Mouse (Mus musculus) kidney, postnatal 0 days (tissue): ENCODE data around the gene Fes. TPM values are rescaled to one million over a fixed set of nuclear protein-coding genes. Genes with fewer than 3 reads are reported as not detected.

Experiments used
- ATAC-seq: fragments of 200-750 bp; cut with Nextera tagmentation; replicated peaks from 2 replicates; pipeline ENCODE4 v1.8.0; 2017; ENCODE audit warnings: low read depth, moderate number of reproducible peaks, moderate TSS enrichment, moderate library complexity; ENCODE audit not compliant: low FRiP score
- DNase-seq: peaks from one replicate; pipeline ENCODE4 v3.0.0-alpha.2; 2016; ENCODE audit warnings: low spot score
- H3K27ac ChIP-seq: fragments of 300-500 bp; sonication (generic); 2 replicates; pipeline ENCODE4 v1.5.1; 2014; ENCODE audit warnings: mild to moderate bottlenecking
- H3K27me3 ChIP-seq: fragments of 300-500 bp; sonication (generic); 2 replicates; pipeline ENCODE4 v1.6.1; 2014; ENCODE audit warnings: low read length, mixed read lengths; ENCODE audit not compliant: insufficient read depth
- H3K36me3 ChIP-seq: fragments of 300-500 bp; sonication (generic); 2 replicates; pipeline ENCODE4 v1.6.1; 2014; ENCODE audit warnings: low read length, mixed read lengths; ENCODE audit not compliant: insufficient read depth
- H3K4me1 ChIP-seq: fragments of 300-500 bp; sonication (generic); replicated peaks from 2 replicates; pipeline ENCODE4 v1.6.1; 2014; ENCODE audit warnings: antibody characterized with exemption, low read length, mixed read lengths; ENCODE audit not compliant: insufficient read depth
- H3K4me2 ChIP-seq: fragments of 300-500 bp; sonication (generic); 2 replicates; pipeline ENCODE4 v1.6.1; 2014; ENCODE audit warnings: mild to moderate bottlenecking, low read length, moderate library complexity, mixed read lengths
- H3K4me3 ChIP-seq: fragments of 300-500 bp; sonication (generic); replicated peaks from 2 replicates; pipeline ENCODE4 v1.5.1; 2014; ENCODE audit warnings: low read depth, low read length
- H3K9ac ChIP-seq: fragments of 300-500 bp; sonication (generic); 2 replicates; pipeline ENCODE4 v1.6.1; 2014; ENCODE audit warnings: low read depth, low read length
- H3K9me3 ChIP-seq: fragments of 300-500 bp; sonication (generic); replicated peaks from 2 replicates; pipeline ENCODE4 v1.6.1; 2016; ENCODE audit warnings: low read length, inconsistent platforms, mixed read lengths
- CTCF ChIP-seq: IDR thresholded peaks from 2 replicates; pipeline ENCODE4 v1.5.1; 2016; ENCODE audit warnings: antibody characterized with exemption, low read depth, mild to moderate bottlenecking, moderate library complexity
- WGBS: fragments of 180-500 bp; shearing (Covaris S2); extraction: QIAGEN DNeasy Blood & Tissue Kit; methylation state at CpG from one replicate; pipeline ENCODE4 v1.1.7; 2014; 5-methylcytosine and 5-hydroxymethylcytosine counted together
- polyA plus RNA-seq: library from polyadenylated mRNA; unstranded; fragments of >200 nt; fragmentation: Nextera tagmentation; extraction: Ambion mirVana; gene quantifications from 2 replicates; pipeline ENCODE4 v1.2.1, GENCODE M21; 2015

Fes gene
- polyA plus RNA-seq, result 12.4 and 12.5 TPM in 2 replicates

- peak; percentile 38 for ATAC-seq
- no peak for TF ChIP-seq CTCF
- Histone ChIP-seq H3K4me1 (peaks cover 16% of the 10 kb centered on the region; the same call in 1 of the 2 replicates), H3K9me3 (no peaks in the 10 kb centered on the region), H3K4me3 (peak within 1 kb of the TSS; percentile 26), H3K36me3 (peaks cover 39% of the 10 kb centered on the region), H3K4me2 (peak within 1 kb of the TSS; percentile 57), H3K27ac (peak within 1 kb of the TSS; percentile 70), H3K27me3 (no peaks in the 10 kb centered on the region), H3K9ac (peak within 1 kb of the TSS; percentile 50)
- 9% methylated on average over 33 of the region's 33 CpGs for WGBS
- peak; percentile 77 for DNase-seq
Measured at GRCm38 (mm10) chr7:80387633-80388543, at the start of gene Fes. Fes (minus strand) TSS chr7:80387946.

- H3K9me3 ChIP-seq, result no peaks in the 10 kb centered on the region
- H3K36me3 ChIP-seq, result no peaks in the 10 kb centered on the region
- peaks cover 8% of the 10 kb centered on the region for H3K4me1 ChIP-seq
- H3K9ac ChIP-seq, result no peak overlapping the region
- no peak overlapping the region for H3K4me2 ChIP-seq
- no peak for DNase-seq
- ATAC-seq, result no peak
- no peak overlapping the region for H3K27ac ChIP-seq
- no peak overlapping the region for H3K4me3 ChIP-seq
- TF ChIP-seq CTCF, result no peak
- no peaks in the 10 kb centered on the region for H3K27me3 ChIP-seq
- 78% methylated on average over 7 of the region's 7 CpGs for WGBS
Measured at GRCm38 (mm10) chr7:80436571-80436970, 48.8 kb upstream of the Fes start.

GRCm38 (mm10) chr7:80435594-80435993 is 47.8 kb upstream of the Fes start:
- Histone ChIP-seq H3K4me2 (no peak overlapping the region), H3K9me3 (no peaks in the 10 kb centered on the region), H3K4me3 (no peak overlapping the region), H3K9ac (no peak overlapping the region), H3K27me3 (no peaks in the 10 kb centered on the region), H3K36me3 (no peaks in the 10 kb centered on the region), H3K27ac (no peak overlapping the region), H3K4me1 (peaks cover 8% of the 10 kb centered on the region)
- ATAC-seq, result no peak
- WGBS, result 66% methylated on average over 3 of the region's 3 CpGs
- DNase-seq, result no peak
- no peak for TF ChIP-seq CTCF

- H3K27me3 ChIP-seq, result no peaks in the 10 kb centered on the region
- no peak for TF ChIP-seq CTCF
- no peak for ATAC-seq
- H3K4me2 ChIP-seq, result no peak overlapping the region
- H3K9me3 ChIP-seq, result no peaks in the 10 kb centered on the region
- H3K9ac ChIP-seq, result no peak overlapping the region
- H3K4me3 ChIP-seq, result no peak overlapping the region
- H3K36me3 ChIP-seq, result no peaks in the 10 kb centered on the region
- H3K27ac ChIP-seq, result no peak overlapping the region
- WGBS, result 65% methylated on average over 12 of the region's 12 CpGs
- no peak for DNase-seq
- H3K4me1 ChIP-seq, result no peaks in the 10 kb centered on the region
Measured at GRCm38 (mm10) chr7:80429661-80430060, 41.9 kb upstream of the Fes start.

- Histone ChIP-seq H3K9ac (no peak overlapping the region), H3K27me3 (no peaks in the 10 kb centered on the region), H3K36me3 (no peaks in the 10 kb centered on the region), H3K4me1 (no peaks in the 10 kb centered on the region), H3K9me3 (no peaks in the 10 kb centered on the region), H3K27ac (no peak overlapping the region), H3K4me2 (no peak overlapping the region), H3K4me3 (no peak overlapping the region)
- ATAC-seq (no peak), DNase-seq (no peak)
- WGBS, result 85% methylated on average over 5 of the region's 5 CpGs
- TF ChIP-seq CTCF, result no peak
Measured at GRCm38 (mm10) chr7:80427730-80428129, 40.0 kb upstream of the Fes start.

GRCm38 (mm10) chr7:80426363-80426762 is 38.6 kb upstream of the Fes start:
- Histone ChIP-seq H3K9me3 (no peaks in the 10 kb centered on the region), H3K36me3 (no peaks in the 10 kb centered on the region), H3K27ac (no peak overlapping the region), H3K9ac (no peak overlapping the region), H3K27me3 (no peaks in the 10 kb centered on the region), H3K4me3 (no peak overlapping the region), H3K4me1 (no peaks in the 10 kb centered on the region), H3K4me2 (no peak overlapping the region)
- DNase-seq (no peak), ATAC-seq (no peak)
- WGBS, result 55% methylated on average over 7 of the region's 7 CpGs
- no peak for TF ChIP-seq CTCF
